Mouse (Mus musculus): Measurements from ENCODE around the gene Akap6.

Akap6 gene

GRCm38 (mm10) chr12:52934989-52935388 lies 235.8 kb downstream of the Akap6 start:
- peak; percentile 90 for TF ChIP-seq CTCF (conservative IDR thresholded peaks at IDR 0.05; ENCODE audit: low read length)
- TF ChIP-seq NANOG (IDR thresholded peaks at IDR 0.05; ENCODE audit: borderline replicate concordance, low read length), result no peak
- no peak for TF ChIP-seq POU5F1 (IDR thresholded peaks at IDR 0.05; ENCODE audit: borderline replicate concordance, low read length)
- no peaks in the 10 kb centered on the region for H3K27me3 ChIP-seq (ENCODE audit: insufficient read depth, low read length)
- no peaks in the 10 kb centered on the region for H3K36me3 ChIP-seq (ENCODE audit: insufficient read depth, low read length)
- no peaks in the 10 kb centered on the region for H3K9me3 ChIP-seq (ENCODE audit: low read length)
- no peak overlapping the region for H3K4me3 ChIP-seq (replicated peaks; ENCODE audit: low read length)
- no peaks in the 10 kb centered on the region for H3K4me1 ChIP-seq (replicated peaks; ENCODE audit: low read depth, low read length)

DNA sequence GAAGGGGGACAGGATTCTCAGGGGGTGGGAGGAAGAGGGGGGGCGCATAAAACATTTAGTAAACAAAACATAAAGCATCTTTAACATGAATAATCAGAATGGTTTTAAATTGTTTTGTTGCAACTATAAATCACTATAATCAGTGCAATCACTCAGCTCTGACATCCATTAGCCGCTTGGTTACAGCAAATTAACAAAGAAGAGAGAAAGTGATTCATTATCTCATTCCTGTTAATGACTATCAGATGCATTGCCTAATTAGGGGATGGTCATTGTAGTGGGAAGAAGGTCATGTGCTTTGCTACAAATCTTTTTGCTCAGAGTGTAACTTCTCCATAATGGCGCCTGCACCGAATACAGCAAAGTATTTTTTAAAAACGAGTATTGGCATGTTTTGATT lies 239.6 kb downstream of the Akap6 start:
- no peak overlapping the region for H3K4me3 ChIP-seq (replicated peaks; ENCODE audit: low read length)
- TF ChIP-seq POU5F1 (IDR thresholded peaks at IDR 0.05; ENCODE audit: borderline replicate concordance, low read length), result no peak
- TF ChIP-seq NANOG (IDR thresholded peaks at IDR 0.05; ENCODE audit: borderline replicate concordance, low read length), result no peak
- no peaks in the 10 kb centered on the region for H3K4me1 ChIP-seq (replicated peaks; ENCODE audit: low read depth, low read length)
- no peaks in the 10 kb centered on the region for H3K27me3 ChIP-seq (ENCODE audit: insufficient read depth, low read length)
- no peaks in the 10 kb centered on the region for H3K36me3 ChIP-seq (ENCODE audit: insufficient read depth, low read length)
- H3K9me3 ChIP-seq (ENCODE audit: low read length), result no peaks in the 10 kb centered on the region

- no peak for TF ChIP-seq POU5F1 (IDR thresholded peaks at IDR 0.05; ENCODE audit: borderline replicate concordance, low read length)
- Histone ChIP-seq H3K9me3 (ENCODE audit: low read length) (no peaks in the 10 kb centered on the region), H3K4me1 (replicated peaks; ENCODE audit: low read depth, low read length) (no peaks in the 10 kb centered on the region), H3K4me3 (replicated peaks; ENCODE audit: low read length) (no peak overlapping the region), H3K27me3 (ENCODE audit: insufficient read depth, low read length) (no peaks in the 10 kb centered on the region), H3K36me3 (ENCODE audit: insufficient read depth, low read length) (no peaks in the 10 kb centered on the region)
Measured at GRCm38 (mm10) chr12:52939324-52939946, 240.3 kb downstream of the Akap6 start.

DNA sequence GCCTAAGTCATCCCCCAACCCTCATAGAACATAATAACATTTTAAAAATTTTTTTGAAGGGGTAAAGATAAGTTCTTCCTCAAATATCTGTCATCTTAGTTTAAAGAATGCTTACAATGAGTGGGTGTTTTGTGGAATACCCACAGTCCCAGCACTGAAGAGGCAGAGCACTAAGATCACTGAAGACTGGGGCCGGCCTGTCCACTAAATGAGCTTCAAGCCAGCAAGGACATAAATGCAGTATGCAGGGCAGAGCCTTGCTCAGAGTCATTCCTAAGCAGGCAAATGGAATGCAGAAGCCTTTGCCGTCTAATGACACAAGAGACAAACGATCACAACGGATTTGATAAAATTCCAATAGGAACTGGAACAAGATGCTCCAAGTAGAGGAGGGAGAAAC lies 242.8 kb downstream of the Akap6 start:
- no peaks in the 10 kb centered on the region for H3K27me3 ChIP-seq (ENCODE audit: insufficient read depth, low read length)

GRCm38 (mm10) chr12:52944274-52944673 lies 245.1 kb downstream of the Akap6 start:
- Histone ChIP-seq H3K4me1 (replicated peaks; ENCODE audit: low read depth, low read length) (no peaks in the 10 kb centered on the region), H3K36me3 (ENCODE audit: insufficient read depth, low read length) (no peaks in the 10 kb centered on the region), H3K9me3 (ENCODE audit: low read length) (no peaks in the 10 kb centered on the region), H3K4me3 (replicated peaks; ENCODE audit: low read length) (no peak overlapping the region), H3K27me3 (ENCODE audit: insufficient read depth, low read length) (no peaks in the 10 kb centered on the region)
- no peak for TF ChIP-seq NANOG (IDR thresholded peaks at IDR 0.05; ENCODE audit: borderline replicate concordance, low read length)
- no peak for TF ChIP-seq CTCF (conservative IDR thresholded peaks at IDR 0.05; ENCODE audit: low read length)
- TF ChIP-seq POU5F1 (IDR thresholded peaks at IDR 0.05; ENCODE audit: borderline replicate concordance, low read length), result no peak

More for the DNA sequence above, 242.8 kb downstream of the Akap6 start:
- H3K9me3 ChIP-seq (ENCODE audit: low read length), result no peaks in the 10 kb centered on the region
- H3K4me3 ChIP-seq (replicated peaks; ENCODE audit: low read length), result no peak overlapping the region
- H3K4me1 ChIP-seq (replicated peaks; ENCODE audit: low read depth, low read length), result no peaks in the 10 kb centered on the region
- no peaks in the 10 kb centered on the region for H3K36me3 ChIP-seq (ENCODE audit: insufficient read depth, low read length)
- TF ChIP-seq CTCF (conservative IDR thresholded peaks at IDR 0.05; ENCODE audit: low read length) (no peak), NANOG (IDR thresholded peaks at IDR 0.05; ENCODE audit: borderline replicate concordance, low read length) (no peak), POU5F1 (IDR thresholded peaks at IDR 0.05; ENCODE audit: borderline replicate concordance, low read length) (no peak)

GRCm38 (mm10) chr12:52944949-52945348 lies 245.8 kb downstream of the Akap6 start:
- H3K27me3 ChIP-seq (ENCODE audit: insufficient read depth, low read length), result no peaks in the 10 kb centered on the region
- no peaks in the 10 kb centered on the region for H3K9me3 ChIP-seq (ENCODE audit: low read length)
- TF ChIP-seq CTCF (conservative IDR thresholded peaks at IDR 0.05; ENCODE audit: low read length) (no peak), POU5F1 (IDR thresholded peaks at IDR 0.05; ENCODE audit: borderline replicate concordance, low read length) (no peak), NANOG (IDR thresholded peaks at IDR 0.05; ENCODE audit: borderline replicate concordance, low read length) (no peak)
- no peak overlapping the region for H3K4me3 ChIP-seq (replicated peaks; ENCODE audit: low read length)
- H3K4me1 ChIP-seq (replicated peaks; ENCODE audit: low read depth, low read length), result no peaks in the 10 kb centered on the region
- no peaks in the 10 kb centered on the region for H3K36me3 ChIP-seq (ENCODE audit: insufficient read depth, low read length)

DNA sequence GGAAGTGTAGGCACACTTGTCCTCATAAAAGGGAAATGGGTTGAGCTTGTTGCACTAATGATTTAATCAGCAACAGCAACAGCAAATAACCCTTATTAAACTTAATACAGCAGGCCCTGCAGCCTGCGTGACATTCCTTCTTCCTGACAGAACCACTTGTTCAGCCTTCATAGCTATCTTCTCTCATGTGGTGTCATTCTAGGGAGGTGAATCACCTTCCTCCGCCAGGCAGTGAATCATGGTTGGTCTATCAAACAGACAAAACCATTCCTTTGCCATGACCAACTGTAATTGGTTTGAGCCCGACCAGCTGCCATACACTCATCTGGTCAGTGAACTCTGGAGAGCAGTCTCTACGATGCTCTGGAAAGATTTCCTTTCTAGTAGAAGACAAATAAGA lies 251.5 kb downstream of the Akap6 start:
- Histone ChIP-seq H3K9me3 (ENCODE audit: low read length) (no peaks in the 10 kb centered on the region), H3K27me3 (ENCODE audit: insufficient read depth, low read length) (no peaks in the 10 kb centered on the region), H3K4me1 (replicated peaks; ENCODE audit: low read depth, low read length) (no peaks in the 10 kb centered on the region), H3K4me3 (replicated peaks; ENCODE audit: low read length) (no peak overlapping the region), H3K36me3 (ENCODE audit: insufficient read depth, low read length) (no peaks in the 10 kb centered on the region)
- TF ChIP-seq NANOG (IDR thresholded peaks at IDR 0.05; ENCODE audit: borderline replicate concordance, low read length) (no peak), CTCF (conservative IDR thresholded peaks at IDR 0.05; ENCODE audit: low read length) (no peak), POU5F1 (IDR thresholded peaks at IDR 0.05; ENCODE audit: borderline replicate concordance, low read length) (no peak)

DNA sequence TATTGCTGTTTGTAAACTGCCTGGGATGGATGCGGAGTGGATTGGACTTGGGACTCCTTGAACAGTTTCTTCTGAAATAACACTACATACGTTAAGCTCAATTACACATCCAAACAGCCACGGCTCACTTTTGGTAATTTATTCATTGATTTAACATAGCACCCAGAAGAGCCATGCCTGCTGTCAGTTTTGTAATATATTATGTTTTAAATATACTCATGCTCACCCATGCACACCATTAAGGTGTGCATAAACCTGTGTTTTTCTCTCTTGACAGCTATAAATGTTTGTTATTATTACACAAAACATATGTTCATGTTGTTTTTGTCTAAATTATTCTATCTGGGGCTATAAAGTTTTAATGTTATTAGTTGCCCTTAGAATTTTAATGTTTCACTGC lies 258.4 kb downstream of the Akap6 start:
- no peaks in the 10 kb centered on the region for H3K9me3 ChIP-seq (ENCODE audit: low read length)
- TF ChIP-seq NANOG (IDR thresholded peaks at IDR 0.05; ENCODE audit: borderline replicate concordance, low read length), result no peak
- no peak for TF ChIP-seq CTCF (conservative IDR thresholded peaks at IDR 0.05; ENCODE audit: low read length)
- no peak for TF ChIP-seq POU5F1 (IDR thresholded peaks at IDR 0.05; ENCODE audit: borderline replicate concordance, low read length)
- no peaks in the 10 kb centered on the region for H3K36me3 ChIP-seq (ENCODE audit: insufficient read depth, low read length)
- no peak overlapping the region for H3K4me3 ChIP-seq (replicated peaks; ENCODE audit: low read length)
- H3K4me1 ChIP-seq (replicated peaks; ENCODE audit: low read depth, low read length), result no peaks in the 10 kb centered on the region
- H3K27me3 ChIP-seq (ENCODE audit: insufficient read depth, low read length), result no peaks in the 10 kb centered on the region

DNA sequence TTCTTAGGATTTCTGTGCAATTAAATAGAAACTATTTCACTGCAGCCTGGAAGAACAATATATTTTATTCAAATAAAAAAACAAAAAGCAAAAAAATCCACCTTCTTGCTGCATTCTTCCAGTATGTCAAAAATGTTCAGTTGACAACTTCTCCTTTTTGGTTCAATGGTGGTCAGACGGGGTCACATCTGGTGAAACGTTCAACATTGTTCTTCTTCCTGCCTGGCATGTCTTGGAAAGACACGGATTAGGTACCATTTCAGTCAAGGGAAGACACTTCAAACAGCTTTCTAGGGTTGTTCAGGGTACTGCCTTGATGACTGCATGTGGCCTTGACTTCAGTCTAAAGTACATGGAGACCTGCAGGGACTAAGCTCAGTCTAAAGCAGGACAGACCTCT lies 258.8 kb downstream of the Akap6 start:
- Histone ChIP-seq H3K9me3 (ENCODE audit: low read length) (no peaks in the 10 kb centered on the region), H3K4me3 (replicated peaks; ENCODE audit: low read length) (no peak overlapping the region), H3K36me3 (ENCODE audit: insufficient read depth, low read length) (no peaks in the 10 kb centered on the region), H3K27me3 (ENCODE audit: insufficient read depth, low read length) (no peaks in the 10 kb centered on the region), H3K4me1 (replicated peaks; ENCODE audit: low read depth, low read length) (no peaks in the 10 kb centered on the region)
- no peak for TF ChIP-seq NANOG (IDR thresholded peaks at IDR 0.05; ENCODE audit: borderline replicate concordance, low read length)
- TF ChIP-seq POU5F1 (IDR thresholded peaks at IDR 0.05; ENCODE audit: borderline replicate concordance, low read length), result no peak
- no peak for TF ChIP-seq CTCF (conservative IDR thresholded peaks at IDR 0.05; ENCODE audit: low read length)

All from E14TG2a.4 (cell line).